Mouse (Mus musculus) olfactory bulb, adult 2 months (tissue): ENCODE results near the gene Pknox1.

Experiments
- CTCF ChIP-seq: fragments of 200-500 bp; IDR thresholded peaks from 2 replicates; pipeline ENCODE4 v1.5.1; 2012; ENCODE audit warnings: low read depth, mild to moderate bottlenecking, low read length, moderate library complexity; ENCODE audit not compliant: insufficient read depth
- POLR2A ChIP-seq: fragments of 200-500 bp; IDR thresholded peaks from 2 replicates; pipeline ENCODE4 v1.6.1; 2012; ENCODE audit warnings: mild to moderate bottlenecking, low read depth, low read length, moderate library complexity; ENCODE audit not compliant: insufficient read depth

DNA sequence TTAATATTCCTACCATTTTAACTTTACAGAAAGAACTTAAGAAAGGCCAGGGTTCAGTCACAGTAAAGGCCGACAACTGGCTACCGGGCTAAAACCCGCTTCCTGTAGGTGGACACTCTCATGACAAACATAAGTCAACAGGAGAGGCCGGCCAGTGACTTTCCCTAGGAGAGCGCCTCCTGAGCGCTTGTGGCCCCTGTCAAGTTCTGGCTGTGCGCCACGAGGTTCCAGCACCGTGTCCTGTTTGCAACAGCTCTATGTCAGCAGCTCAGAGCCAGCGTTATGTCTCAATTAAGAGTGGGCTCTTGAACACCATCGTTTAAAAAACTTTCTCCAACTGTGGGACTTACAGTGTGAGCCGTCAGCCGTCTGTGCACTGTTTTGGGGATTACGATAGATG lies 87.6 kb downstream of the Pknox1 start:
- TF ChIP-seq CTCF (no peak), POLR2A (no peak)
